Mouse (Mus musculus) midbrain, embryonic 12.5 days (tissue): ENCODE measurements at regions not wholly inside any gene's neighbourhood (a gene's known extent, or its start where the extent isn't known, plus 50 kb on each side); places are given as distances from the start of the nearest gene placed in this dataset.

Experiments
- ATAC-seq: fragments of 200-750 bp; cut with Nextera tagmentation; 2 replicates; pipeline ENCODE4 v1.8.0; 2017; ENCODE audit warnings: low read depth, moderate TSS enrichment, moderate library complexity; ENCODE audit not compliant: low FRiP score
- H3K27ac ChIP-seq: fragments of 300-500 bp; sonication (generic); replicated peaks from 2 replicates; pipeline ENCODE4 v1.5.1; 2016; ENCODE audit warnings: mild to moderate bottlenecking
- H3K27me3 ChIP-seq: fragments of 300-500 bp; sonication (generic); 2 replicates; pipeline ENCODE4 v1.6.1; 2016; ENCODE audit warnings: mild to moderate bottlenecking
- H3K36me3 ChIP-seq: fragments of 300-500 bp; sonication (generic); 2 replicates; pipeline ENCODE4 v1.6.1; 2016
- H3K4me1 ChIP-seq: fragments of 300-500 bp; sonication (generic); 2 replicates; pipeline ENCODE4 v1.6.1; 2016
- H3K4me2 ChIP-seq: fragments of 300-500 bp; sonication (generic); replicated peaks from 2 replicates; pipeline ENCODE4 v1.6.1; 2016; ENCODE audit warnings: mild to moderate bottlenecking, moderate library complexity
- H3K4me3 ChIP-seq: fragments of 300-500 bp; sonication (generic); 2 replicates; pipeline ENCODE4 v1.5.1; 2016; ENCODE audit warnings: mild to moderate bottlenecking
- H3K9ac ChIP-seq: fragments of 300-500 bp; sonication (generic); replicated peaks from 2 replicates; pipeline ENCODE4 v1.6.1; 2016; ENCODE audit warnings: mild to moderate bottlenecking, moderate library complexity
- H3K9me3 ChIP-seq: fragments of 300-500 bp; sonication (generic); 2 replicates; pipeline ENCODE4 v1.6.1; 2016; ENCODE audit warnings: mild to moderate bottlenecking
- WGBS: fragments of 180-500 bp; shearing (Covaris S2); methylation state at CpG from one replicate; pipeline ENCODE4 v1.1.7; 2016; 5-methylcytosine and 5-hydroxymethylcytosine counted together

DNA sequence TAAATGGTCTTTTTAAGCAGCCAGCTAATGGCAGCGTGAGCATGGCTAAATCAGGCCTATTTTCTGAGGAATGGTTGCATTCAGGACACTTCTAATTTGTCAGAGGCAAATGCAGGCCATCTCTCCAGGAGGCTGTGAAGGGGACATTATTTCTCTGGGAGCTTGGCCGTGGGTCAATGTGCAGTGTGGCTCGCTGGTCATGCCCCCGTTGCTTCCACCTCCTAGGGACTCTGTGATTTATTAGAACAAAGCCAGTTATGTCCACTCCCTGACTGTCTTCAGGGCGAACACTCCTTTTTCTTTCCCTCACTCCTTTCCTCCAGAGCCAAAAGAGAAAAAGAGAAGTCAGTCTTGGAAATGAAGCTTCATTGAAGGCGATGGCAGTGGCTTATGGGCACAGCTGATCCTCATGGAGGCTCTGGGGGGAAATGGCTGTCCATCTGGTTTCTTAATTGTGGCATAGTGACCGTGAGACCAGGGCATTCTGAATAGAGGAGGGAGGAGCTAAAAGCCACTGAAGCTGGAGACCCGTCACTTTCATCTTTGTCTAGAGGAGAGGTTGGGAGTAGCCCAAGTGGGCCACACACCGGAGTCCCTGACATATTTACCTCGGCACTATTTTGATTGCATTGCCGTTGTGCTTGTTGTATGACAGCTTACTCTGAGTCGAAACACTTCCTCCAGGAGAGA lies 348.2 kb upstream of the Zfp507 start:
- no peak overlapping the region for H3K4me2 ChIP-seq
- 50% methylated on average over 12 of the region's 12 CpGs for WGBS
- ATAC-seq: no peak

DNA sequence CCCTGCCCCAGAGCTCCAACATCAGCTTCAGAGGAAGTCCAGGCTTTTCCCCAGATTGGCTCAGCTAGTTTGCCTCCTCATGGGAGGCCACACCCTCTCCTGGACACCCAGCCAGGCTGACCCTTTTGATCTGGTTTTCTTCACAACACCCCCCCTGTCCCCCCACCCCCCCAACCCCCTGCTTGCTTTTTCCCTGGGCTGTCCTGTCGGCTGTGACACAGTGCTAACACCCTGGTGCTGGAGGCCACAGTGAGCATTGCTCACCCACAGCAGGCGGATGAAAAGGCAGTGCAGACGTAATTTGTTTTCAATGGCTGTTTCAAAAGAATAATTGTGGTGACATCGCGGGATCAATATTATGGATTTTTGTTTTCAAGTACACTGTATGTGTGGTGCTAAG lies 333.8 kb upstream of the Zfp507 start:
- Histone ChIP-seq H3K27me3 (0 out of 2 replicates have a peak, but pooled peaks cover 9% of the 10 kb centered on the region), H3K27ac (no peak overlapping the region), H3K9me3 (no peaks in the 10 kb centered on the region), H3K36me3 (no peaks in the 10 kb centered on the region), H3K4me3 (no peak overlapping the region), H3K9ac (no peak overlapping the region), H3K4me1 (peaks cover 26% of the 10 kb centered on the region), H3K4me2 (no peak overlapping the region)
- ATAC-seq: no peak
- WGBS: 47% methylated on average over 5 of the region's 5 CpGs

More for the DNA sequence above, 348.2 kb upstream of the Zfp507 start:
- no peaks in the 10 kb centered on the region for H3K9me3 ChIP-seq
- H3K27ac ChIP-seq: no peak overlapping the region
- H3K4me3 ChIP-seq: no peak overlapping the region
- no peaks in the 10 kb centered on the region for H3K36me3 ChIP-seq
- peaks cover 9% of the 10 kb centered on the region for H3K4me1 ChIP-seq
- H3K27me3 ChIP-seq: no peaks in the 10 kb centered on the region
- no peak overlapping the region for H3K9ac ChIP-seq

DNA sequence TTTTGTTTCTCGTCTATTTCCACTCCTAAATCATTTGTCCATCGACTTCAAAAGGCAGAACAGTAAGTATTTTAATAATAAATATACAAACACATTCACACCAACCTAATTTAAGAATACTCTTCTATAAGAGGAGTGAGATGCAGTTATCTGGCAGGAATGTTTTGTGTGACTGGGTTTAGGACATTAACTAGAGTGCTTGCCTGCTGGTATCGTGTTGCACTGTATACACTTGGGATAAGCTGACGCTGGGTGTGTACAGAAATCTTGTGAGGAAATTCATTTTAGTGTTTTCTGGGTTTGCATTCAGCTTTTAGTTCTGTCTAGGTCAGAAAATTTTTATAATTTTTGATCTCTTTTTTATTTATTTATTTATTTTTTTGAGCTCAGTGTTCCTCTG lies 331.8 kb upstream of the Zfp507 start:
- Histone ChIP-seq H3K27me3 (0 out of 2 replicates have a peak, but pooled peaks cover 9% of the 10 kb centered on the region), H3K4me3 (no peak overlapping the region), H3K4me2 (no peak overlapping the region), H3K36me3 (no peaks in the 10 kb centered on the region), H3K9ac (no peak overlapping the region), H3K9me3 (no peaks in the 10 kb centered on the region), H3K4me1 (peaks cover 26% of the 10 kb centered on the region), H3K27ac (no peak overlapping the region)
- WGBS: 75% methylated on average over 4 of the region's 4 CpGs
- no peak for ATAC-seq

DNA sequence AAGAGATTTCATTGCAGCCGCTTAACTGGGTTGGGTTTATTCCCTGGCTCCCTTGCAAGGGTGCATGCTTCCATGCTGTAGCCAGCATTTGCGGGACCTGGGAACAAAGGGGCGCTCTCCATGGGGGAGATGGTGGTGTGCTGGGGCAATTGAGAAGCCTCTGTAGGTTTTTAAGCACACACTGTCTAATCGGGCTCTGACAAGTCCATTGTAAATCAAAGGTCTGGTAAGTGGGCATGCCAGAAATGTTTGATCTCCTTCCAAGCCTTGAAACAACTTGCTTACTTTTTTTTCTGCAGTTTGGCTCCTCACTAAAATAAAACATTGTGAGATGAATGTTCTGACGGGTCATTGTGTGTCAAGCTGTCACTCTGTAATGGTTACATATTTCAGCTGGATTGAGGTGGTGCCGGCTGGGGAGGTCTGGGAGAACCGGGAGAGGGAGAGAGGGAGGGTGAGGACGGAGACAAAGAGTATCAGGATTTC lies 330.9 kb upstream of the Zfp507 start:
- no peak overlapping the region for H3K4me2 ChIP-seq
- no peaks in the 10 kb centered on the region for H3K36me3 ChIP-seq
- H3K9me3 ChIP-seq: no peaks in the 10 kb centered on the region
- H3K27me3 ChIP-seq: 0 out of 2 replicates have a peak, but pooled peaks cover 9% of the 10 kb centered on the region
- H3K4me3 ChIP-seq: no peak overlapping the region
- ATAC-seq: peak; percentile 60
- 0 out of 2 replicates have a peak overlapping the region, but pooled peaks have one; percentile 35 for H3K27ac ChIP-seq
- peaks cover 31% of the 10 kb centered on the region for H3K4me1 ChIP-seq
- no peak overlapping the region for H3K9ac ChIP-seq
- 6% methylated on average over 8 of the region's 8 CpGs for WGBS

DNA sequence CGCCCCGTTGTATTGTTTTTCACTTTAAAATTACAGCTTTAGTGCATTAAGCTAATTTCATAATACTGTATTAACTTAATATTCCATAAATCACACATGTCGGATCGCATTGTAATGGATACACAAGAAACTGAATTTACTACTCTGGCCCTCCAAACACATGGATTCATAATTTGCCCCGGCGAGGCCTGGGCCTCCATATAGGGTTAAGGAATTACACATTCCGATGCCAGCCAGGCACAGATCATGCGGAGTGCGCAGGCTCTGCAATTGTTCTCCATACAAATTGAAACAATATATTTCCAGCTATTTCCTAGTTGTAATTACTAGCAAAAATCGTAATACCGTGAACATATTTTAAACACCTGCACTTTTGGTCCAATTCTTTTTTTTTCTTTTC lies 330.2 kb upstream of the Zfp507 start:
- H3K4me2 ChIP-seq: no peak overlapping the region

DNA sequence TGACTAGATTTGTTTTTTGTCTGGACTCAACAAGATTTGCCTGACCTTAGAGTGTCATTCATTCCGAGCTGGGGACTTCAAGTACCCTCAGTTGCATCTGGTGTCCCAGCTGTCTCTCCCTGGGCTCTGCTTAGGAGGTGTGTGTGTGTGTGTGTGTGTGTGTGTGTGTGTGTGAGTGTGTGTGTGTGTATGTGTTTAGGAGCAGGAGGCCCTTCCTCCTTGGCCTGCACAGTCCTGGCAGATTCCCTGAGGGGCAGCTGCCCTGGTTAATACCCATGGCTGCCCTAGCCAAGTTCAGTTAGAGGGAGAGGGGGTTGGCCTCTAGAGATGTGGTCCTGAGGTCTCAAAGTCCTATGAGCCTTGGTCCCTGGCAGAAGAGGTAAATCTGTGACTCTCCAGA lies 329.8 kb upstream of the Zfp507 start:
- H3K27ac ChIP-seq: no peak overlapping the region
- no peaks in the 10 kb centered on the region for H3K36me3 ChIP-seq
- no peak overlapping the region for H3K9ac ChIP-seq
- H3K4me2 ChIP-seq: no peak overlapping the region
- 64% methylated on average over 1 of the region's 1 CpGs for WGBS
- ATAC-seq: 0 out of 2 replicates have a peak, but pooled peaks have one; percentile 28
- no peaks in the 10 kb centered on the region for H3K9me3 ChIP-seq
- no peak overlapping the region for H3K4me3 ChIP-seq
- H3K4me1 ChIP-seq: peaks cover 31% of the 10 kb centered on the region
- H3K27me3 ChIP-seq: 0 out of 2 replicates have a peak, but pooled peaks cover 9% of the 10 kb centered on the region

More for the DNA sequence above, 330.2 kb upstream of the Zfp507 start:
- H3K36me3 ChIP-seq: no peaks in the 10 kb centered on the region
- H3K9ac ChIP-seq: no peak overlapping the region
- no peak overlapping the region for H3K4me3 ChIP-seq
- WGBS: 79% methylated on average over 11 of the region's 11 CpGs
- no peak overlapping the region for H3K27ac ChIP-seq
- ATAC-seq: no peak
- H3K9me3 ChIP-seq: no peaks in the 10 kb centered on the region
- peaks cover 31% of the 10 kb centered on the region for H3K4me1 ChIP-seq
- 0 out of 2 replicates have a peak, but pooled peaks cover 9% of the 10 kb centered on the region for H3K27me3 ChIP-seq

DNA sequence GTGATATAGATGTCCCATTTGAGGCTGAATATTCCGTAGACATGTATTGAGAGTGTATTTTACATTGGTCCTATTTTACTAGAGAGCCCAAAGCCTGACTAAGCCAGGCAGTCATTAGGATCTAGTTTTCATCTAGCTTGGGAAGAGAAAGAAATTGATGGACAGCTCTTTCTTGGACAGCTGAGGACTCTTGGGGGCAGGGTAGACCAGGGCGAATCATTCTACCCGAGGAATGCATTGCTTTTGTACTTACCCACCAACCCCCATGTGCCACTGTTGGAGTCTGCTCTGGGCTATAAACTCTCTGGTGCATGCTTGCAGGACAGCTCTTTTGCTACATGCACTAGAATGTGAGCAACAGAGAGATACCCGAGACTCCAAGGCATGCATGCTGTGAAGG lies 294.3 kb upstream of the Zfp507 start:
- H3K9ac ChIP-seq: no peak overlapping the region
- H3K4me1 ChIP-seq: no peaks in the 10 kb centered on the region
- H3K27ac ChIP-seq: no peak overlapping the region
- no peaks in the 10 kb centered on the region for H3K9me3 ChIP-seq
- 88% methylated on average over 4 of the region's 4 CpGs for WGBS
- ATAC-seq: no peak
- no peak overlapping the region for H3K4me2 ChIP-seq
- no peak overlapping the region for H3K4me3 ChIP-seq
- H3K36me3 ChIP-seq: no peaks in the 10 kb centered on the region
- no peaks in the 10 kb centered on the region for H3K27me3 ChIP-seq

DNA sequence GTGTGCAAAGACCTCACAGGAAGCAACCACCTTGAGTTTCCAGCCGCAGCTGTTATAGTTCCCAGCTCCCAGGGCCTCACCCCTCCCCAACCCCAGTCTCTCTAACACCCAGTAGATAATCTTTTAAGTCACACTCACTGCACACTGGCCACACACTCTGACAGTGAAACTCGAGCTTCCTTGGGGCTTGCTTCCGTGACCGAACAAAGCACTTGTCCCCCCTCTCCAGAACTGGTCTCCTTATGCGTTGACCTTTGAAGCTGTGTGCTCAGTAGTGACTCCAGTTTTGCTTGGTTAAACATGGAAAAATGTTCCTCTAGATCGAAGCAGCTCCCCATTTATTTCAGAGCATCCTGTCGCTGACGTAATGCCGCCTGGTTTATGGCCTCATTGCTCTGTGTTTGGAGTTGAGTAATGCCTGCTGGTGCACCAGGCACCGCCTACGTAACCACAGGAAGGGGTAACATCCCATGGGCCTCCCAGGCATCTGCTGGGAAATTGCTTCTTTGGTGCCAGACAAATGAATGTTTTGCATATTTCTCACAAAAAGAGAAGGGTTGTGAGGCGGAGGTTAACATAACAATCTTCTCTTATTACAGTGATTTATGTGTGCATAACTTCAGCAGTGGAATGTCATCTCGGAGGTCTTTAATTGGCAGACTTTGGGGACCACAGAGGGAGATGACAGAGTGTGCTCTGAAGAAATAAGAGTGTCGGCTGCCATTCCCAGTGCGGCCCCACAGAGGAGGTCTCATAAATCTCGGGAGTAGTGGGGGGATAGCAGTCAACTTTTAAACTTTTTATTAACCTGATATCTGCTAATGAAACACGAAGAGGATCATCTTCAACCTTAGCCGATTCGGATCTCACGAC lies 292.7 kb upstream of the Zfp507 start:
- 73% methylated on average over 20 of the region's 20 CpGs for WGBS
- H3K27ac ChIP-seq: no peak overlapping the region
- 0 out of 2 replicates have a peak, but pooled peaks cover 1% of the 10 kb centered on the region for H3K4me1 ChIP-seq
- no peak overlapping the region for H3K9ac ChIP-seq
- no peak overlapping the region for H3K4me3 ChIP-seq
- H3K4me2 ChIP-seq: no peak overlapping the region
- ATAC-seq: no peak
- H3K36me3 ChIP-seq: no peaks in the 10 kb centered on the region
- no peaks in the 10 kb centered on the region for H3K9me3 ChIP-seq
- H3K27me3 ChIP-seq: no peaks in the 10 kb centered on the region

DNA sequence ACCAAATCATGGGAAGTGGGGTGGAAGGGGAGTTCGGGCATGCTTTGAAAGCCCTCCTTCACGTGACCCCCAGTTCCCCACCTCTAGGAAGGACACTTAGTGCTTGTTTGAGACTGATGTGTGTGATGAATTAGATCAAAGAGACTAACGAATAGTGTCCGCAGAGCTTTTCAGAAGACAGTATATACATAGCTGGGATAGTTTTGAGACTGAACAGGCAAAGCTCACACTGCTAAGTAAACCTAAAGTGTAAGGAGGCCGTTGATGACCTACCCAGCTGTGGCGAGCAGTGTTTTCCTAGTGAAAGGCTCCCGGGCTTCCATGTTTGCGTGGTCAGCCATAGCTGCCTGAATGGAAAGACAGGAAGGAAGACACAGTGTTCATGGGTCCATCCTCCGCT lies 288.3 kb upstream of the Zfp507 start:
- no peaks in the 10 kb centered on the region for H3K9me3 ChIP-seq
- ATAC-seq: no peak
- no peaks in the 10 kb centered on the region for H3K36me3 ChIP-seq
- H3K9ac ChIP-seq: no peak overlapping the region
- H3K4me2 ChIP-seq: no peak overlapping the region
- H3K27me3 ChIP-seq: no peaks in the 10 kb centered on the region
- H3K4me1 ChIP-seq: peaks cover 5% of the 10 kb centered on the region; the same call in 1 of the 2 replicates
- H3K4me3 ChIP-seq: no peak overlapping the region
- H3K27ac ChIP-seq: no peak overlapping the region
- WGBS: 87% methylated on average over 9 of the region's 9 CpGs

DNA sequence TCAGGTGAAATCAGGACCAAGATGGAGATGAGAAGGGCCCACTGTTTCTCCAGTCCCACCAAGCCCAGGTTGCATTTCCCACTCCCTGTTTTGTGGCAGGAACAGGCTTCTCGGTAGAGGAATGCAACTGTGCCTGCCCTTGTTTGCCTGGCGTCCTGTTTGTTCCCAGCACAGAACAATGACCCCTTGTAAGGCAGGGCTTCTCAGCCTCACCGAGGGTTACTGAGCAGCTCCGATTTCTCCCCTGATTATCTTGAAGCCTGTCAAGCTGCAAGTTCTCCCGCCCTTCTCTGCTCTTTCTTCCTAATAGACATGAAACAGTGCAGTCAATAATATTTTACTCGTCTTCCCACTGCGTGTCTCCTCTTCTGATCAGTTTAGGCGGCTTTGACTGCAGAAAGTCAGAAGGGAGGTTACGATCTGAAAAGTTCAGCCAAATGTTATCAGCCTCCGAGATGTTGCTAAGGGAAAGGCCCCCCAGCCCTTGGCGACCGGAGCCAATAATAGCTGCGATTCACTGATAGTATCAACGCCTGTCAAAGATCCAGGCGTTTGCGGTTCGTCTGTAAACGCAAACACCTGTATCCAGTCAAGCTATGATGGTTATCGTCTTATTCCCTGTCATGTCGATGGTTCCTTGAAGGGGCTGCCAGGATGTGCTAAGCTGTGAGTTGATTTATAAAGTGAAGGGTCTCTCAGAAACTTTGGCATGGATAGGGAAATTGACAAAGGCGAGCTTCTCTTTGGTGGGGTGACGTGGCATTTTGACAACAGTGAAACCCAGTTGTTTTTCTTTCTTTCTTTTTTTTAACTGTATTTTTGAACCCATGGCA lies 287.7 kb upstream of the Zfp507 start:
- Histone ChIP-seq H3K9me3 (no peaks in the 10 kb centered on the region), H3K4me2 (no peak overlapping the region), H3K27me3 (no peaks in the 10 kb centered on the region), H3K9ac (no peak overlapping the region), H3K27ac (no peak overlapping the region), H3K4me3 (no peak overlapping the region), H3K36me3 (no peaks in the 10 kb centered on the region), H3K4me1 (peaks cover 5% of the 10 kb centered on the region; the same call in 1 of the 2 replicates)
- 66% methylated on average over 22 of the region's 22 CpGs for WGBS
- ATAC-seq: no peak

DNA sequence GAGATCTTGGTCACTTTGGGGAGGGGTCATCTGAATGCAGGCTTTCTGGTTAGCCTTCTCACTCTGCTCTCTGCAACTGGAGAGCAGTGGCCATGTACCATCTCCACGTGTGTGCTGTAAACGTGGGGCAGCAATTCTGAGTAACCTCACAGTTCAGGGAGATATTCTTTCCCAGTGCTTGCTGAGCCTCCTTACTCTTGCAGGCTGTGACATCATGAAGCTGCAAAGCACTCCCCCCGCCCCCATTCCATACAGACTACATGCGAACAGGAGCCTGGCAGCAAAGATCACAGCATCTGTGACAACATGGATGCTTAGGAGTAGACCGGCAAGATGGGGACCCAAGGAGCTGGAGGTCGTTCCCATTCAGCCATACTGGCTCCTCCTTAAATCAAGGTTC lies 284.8 kb upstream of the Zfp507 start:
- Histone ChIP-seq H3K4me1 (peaks cover 5% of the 10 kb centered on the region; the same call in 1 of the 2 replicates), H3K27ac (no peak overlapping the region), H3K9ac (no peak overlapping the region), H3K36me3 (no peaks in the 10 kb centered on the region), H3K4me3 (no peak overlapping the region), H3K9me3 (no peaks in the 10 kb centered on the region), H3K4me2 (no peak overlapping the region), H3K27me3 (no peaks in the 10 kb centered on the region)
- 88% methylated on average over 6 of the region's 6 CpGs for WGBS
- no peak for ATAC-seq
